Mouse (Mus musculus) adrenal gland, postnatal 4 days (tissue): Measurements from ENCODE around the gene Agap1. TPM values are rescaled to one million over a fixed set of nuclear protein-coding genes. Genes with fewer than 3 reads are reported as not detected.

Experiments
- DNase-seq, 2 experiments: peaks; one replicate each; pipeline ENCODE4 v3.0.0; 2021 to 2022; ENCODE audit warnings: low spot score in 2 of 2, mixed read lengths in 2 of 2
- total RNA-seq, 2 experiments: library from RNA; stranded (reverse); gene quantifications; 2 replicates each; pipeline ENCODE4 v1.2.3; 2021

Agap1 gene
- total RNA-seq, 2 experiments from 2014 or later, result 85.5 to 97.5 TPM

DNA sequence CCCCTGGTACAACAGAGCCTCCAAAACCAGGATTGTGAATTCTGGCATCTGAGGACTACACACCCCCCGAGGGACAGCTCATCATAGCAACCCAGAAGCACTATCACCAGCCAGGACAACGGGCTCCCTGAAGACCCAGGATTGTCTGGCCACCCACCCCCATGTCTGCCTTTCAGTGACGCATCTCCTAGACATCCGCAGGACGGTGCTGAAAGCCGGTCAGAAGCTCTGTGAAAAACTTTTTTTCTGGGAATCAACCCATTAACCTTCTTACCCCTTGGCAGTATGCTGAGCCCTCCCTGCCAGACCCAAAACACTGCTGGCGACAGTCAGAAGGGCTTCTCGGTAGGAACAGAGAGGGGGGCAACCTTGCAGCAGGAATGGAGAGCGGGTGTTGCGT, 426.2 kb downstream of the Agap1 start:
- no peak for DNase-seq

GRCm38 (mm10) chr1:89884335-89884734, 429.7 kb downstream of the Agap1 start:
- DNase-seq, result no peak

DNA sequence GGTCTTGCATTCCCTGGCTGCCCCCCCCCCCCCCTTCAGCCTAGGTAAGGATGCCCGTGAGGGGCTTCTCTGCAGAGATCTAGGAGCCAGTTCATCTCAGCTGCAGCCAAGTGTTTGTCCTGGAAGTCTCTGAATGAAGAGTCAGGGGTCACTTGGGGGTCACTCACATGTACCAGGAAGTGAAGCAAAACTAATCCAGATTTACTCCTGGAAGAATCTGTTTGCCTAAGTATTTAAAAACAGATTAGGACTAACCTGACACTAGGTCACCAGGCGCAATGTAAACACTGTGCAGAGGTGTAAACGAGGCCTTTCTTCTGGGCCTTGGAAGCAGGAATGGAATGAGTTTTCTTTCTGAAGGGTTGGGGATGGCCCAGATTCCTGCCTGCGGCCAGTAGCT, 431.1 kb downstream of the Agap1 start:
- DNase-seq, result no peak

- DNase-seq, result no peak
Measured at GRCm38 (mm10) chr1:89891400-89891799, 436.8 kb downstream of the Agap1 start.

DNA sequence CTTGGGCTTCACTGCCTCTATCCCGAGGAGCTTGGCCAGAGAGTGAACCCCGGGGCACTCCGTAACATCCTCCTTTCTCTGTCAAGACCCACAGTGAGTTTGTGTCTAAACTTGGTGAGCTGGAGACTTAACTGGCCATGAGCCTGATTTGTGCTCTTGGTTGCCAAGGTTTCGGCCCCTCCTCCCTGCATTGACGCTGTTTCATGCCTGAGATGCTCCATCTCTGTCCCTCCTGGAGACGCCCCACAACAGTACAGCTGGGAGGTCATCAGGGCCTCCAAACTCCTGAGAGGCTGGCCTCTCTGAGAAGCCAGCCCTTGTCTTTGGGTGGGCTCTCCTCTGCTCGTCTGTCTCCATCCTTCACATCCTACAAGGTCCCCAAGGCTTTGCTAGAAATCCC, 437.7 kb downstream of the Agap1 start:
- DNase-seq, result no peak

DNA sequence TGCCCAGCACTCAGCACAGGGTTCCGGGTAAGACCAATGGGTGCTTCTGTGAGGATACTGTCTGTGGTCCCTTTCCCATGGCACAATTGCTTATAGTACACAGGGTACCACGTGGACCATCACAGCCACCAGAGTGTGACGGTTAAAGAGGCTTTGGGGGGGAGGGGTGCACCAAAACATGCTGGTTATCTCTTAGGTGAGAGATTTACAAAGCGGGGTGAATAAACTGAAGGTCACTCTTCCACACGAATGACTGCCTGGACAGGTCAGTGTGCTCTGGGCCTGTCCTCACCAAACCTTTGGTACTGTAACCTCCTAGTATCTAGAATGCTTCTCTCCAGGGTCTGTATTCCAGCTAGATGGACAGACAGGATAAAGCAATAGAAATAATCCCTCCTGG, 441.2 kb downstream of the Agap1 start:
- no peak for DNase-seq

- no peak for DNase-seq
Measured at GRCm38 (mm10) chr1:89899036-89899435, 444.4 kb downstream of the Agap1 start.

DNA sequence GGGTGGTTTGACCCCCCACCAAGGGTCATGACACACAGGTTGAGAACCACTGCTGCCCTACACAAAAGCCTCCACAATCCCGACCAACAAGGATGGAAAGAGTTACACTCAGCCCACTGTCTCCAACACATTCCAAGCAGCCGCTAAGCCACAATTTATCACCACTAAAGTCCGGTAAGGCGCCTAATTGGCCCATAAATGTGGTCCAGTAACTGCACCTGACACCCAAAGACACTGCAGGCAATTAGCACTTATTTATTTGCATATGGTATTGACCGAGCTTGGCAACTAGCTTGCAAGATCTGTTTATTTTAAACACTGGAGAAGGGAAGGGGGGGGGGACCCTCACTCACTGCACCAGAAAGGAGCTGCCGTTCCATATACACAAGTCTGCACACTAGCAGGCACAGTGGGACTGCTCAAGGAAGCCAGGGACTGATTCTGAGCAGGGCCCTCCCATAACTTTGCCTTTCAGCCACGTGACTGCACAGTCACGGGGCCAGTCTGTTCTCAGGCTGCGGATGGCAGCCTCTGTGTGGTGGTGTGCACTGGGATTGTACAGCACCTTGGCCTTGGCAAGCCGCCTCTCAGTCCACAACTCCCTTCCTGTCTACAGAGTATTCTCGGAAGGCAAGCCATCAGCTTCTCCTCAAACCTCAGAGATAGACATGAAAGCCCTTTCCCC, 445.3 kb downstream of the Agap1 start:
- DNase-seq, result no peak

DNA sequence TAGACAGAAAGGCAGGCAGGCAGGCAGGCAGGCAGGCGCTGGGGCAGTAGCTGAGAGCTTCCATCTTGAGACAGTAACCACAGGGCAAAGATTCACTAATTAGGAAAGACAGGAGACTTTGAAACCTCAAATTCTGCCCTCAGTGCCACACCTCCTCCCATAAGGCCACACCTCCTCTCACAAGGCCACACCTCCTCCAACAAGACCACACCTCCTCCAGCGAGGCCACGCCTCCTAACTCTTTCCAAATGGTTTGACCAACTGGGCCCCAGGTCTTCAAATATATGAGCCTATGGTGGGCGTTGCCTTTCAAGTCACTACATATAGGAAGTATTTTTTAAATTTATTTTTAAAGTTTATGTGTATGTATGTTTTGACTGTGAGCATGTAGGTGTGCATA, 446.8 kb downstream of the Agap1 start:
- no peak for DNase-seq

DNA sequence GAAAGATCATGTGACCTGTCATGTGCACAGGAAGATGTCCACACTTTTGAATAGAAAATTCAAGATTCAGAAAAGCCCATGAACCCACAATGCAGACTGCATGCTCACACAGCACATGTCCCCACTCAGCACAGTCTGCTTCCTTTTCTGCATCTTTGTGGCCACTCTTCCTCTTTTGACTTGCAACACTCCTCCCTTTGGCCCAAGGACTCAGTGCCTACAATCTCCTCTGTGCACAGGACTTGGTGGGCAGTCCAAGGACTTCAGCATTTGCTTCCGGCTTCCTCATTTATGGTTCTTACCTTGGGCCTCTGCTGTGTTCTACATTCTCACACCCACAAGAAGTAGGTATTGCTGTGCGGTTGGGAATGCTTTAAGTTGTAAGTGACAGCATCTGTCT, 447.6 kb downstream of the Agap1 start:
- DNase-seq, result no peak

DNA sequence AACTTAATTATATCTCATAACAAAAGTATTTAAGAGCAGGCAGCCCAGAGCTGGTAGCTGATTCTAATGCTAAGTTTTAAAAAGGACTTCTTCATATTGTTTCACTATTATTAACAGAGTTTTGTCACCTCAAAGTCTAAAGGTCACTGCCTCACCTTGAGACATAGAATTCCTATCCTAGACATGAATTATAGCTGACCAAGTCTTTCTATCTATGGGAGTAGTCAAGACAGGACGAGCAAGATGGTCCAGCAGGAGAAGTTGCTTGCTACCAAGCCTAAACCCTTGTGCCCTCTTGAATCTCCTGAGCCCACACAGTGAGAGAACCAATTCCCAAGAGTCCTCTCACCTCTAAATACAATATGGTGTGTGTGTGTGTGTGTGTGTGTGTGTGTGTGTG, 448.0 kb downstream of the Agap1 start:
- no peak for DNase-seq

DNA sequence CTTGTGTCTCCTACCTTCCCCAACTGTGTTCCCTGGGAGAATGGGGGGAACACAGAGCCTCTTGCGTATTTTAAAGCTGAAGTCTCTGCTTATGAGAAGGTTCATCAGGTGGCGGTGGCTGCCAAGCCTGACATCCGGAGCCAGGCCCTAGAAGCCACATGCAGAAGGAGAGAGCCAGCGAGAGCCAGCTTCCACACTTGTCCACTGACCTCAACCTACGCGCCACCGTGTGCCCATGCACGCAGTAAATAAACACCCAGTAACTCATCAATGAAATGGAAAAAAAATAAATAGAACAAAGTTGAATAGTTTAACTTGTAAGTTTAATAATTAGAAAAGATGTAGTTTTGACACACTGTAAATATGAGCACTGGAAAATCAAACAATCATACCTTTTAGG, 455.2 kb downstream of the Agap1 start:
- DNase-seq, result no peak

- no peak for DNase-seq
Measured at GRCm38 (mm10) chr1:89912392-89912791, 457.8 kb downstream of the Agap1 start.

DNA sequence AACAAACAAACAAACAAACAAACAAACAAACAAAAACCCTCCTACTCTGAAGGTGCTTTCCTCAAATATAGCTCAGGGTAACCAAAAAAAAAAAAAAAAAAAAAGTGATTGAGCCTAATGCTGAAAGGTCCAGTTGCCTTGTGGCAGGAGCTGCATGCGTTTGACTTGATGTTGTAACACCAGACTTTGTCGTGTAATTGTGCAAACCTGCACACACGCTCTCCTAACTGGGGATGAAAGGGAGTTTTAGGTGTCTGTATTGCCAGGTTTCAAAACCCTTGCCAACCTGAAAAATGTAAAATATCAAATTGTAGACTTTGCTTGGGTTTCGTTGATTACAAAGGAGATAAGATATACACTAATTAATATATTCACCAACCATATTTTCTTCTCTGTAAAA, 459.0 kb downstream of the Agap1 start:
- no peak for DNase-seq

DNA sequence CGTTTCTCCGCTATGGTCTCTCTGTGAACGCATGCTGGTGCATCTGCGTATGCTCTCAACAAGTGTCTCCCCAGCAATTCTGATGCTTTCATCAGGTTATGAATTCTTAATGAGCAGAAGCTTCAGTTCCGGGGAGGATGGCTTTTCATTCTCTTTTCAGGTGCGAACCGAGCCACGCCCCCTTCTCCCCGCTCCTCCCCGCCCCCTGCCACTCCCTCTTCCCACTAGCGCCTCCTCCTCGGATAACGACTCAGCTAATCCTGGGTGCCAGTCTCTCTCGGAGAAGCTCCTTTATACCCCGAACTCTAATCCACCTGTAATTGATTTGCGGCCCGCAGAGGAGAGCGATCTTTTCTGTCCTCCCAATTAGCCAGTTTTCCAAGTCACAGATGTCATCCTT, 463.5 kb downstream of the Agap1 start:
- no peak for DNase-seq

GRCm38 (mm10) chr1:89919206-89919605, 464.6 kb downstream of the Agap1 start:
- DNase-seq, result no peak

GRCm38 (mm10) chr1:89921806-89922205, 467.2 kb downstream of the Agap1 start:
- DNase-seq, result no peak

DNA sequence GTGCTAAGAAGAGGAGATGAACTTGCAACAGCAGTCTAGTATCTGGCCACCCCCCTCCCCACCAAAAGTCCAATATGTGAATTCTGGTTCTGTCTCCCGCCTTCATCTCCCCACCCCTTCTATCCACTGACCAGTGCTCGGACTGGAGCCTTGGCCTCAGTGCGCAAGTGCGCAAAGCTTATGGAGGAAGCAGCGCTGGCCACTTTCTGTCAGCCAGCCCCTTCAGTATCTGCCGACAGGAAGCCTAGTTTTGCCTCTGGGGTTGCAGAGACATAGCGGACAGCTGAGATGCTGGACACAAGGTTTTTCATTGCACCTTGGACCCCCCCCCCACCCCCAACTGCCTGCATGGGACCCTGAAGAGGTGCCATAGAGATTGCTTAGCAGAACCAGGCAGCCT, 467.7 kb downstream of the Agap1 start:
- no peak for DNase-seq

DNA sequence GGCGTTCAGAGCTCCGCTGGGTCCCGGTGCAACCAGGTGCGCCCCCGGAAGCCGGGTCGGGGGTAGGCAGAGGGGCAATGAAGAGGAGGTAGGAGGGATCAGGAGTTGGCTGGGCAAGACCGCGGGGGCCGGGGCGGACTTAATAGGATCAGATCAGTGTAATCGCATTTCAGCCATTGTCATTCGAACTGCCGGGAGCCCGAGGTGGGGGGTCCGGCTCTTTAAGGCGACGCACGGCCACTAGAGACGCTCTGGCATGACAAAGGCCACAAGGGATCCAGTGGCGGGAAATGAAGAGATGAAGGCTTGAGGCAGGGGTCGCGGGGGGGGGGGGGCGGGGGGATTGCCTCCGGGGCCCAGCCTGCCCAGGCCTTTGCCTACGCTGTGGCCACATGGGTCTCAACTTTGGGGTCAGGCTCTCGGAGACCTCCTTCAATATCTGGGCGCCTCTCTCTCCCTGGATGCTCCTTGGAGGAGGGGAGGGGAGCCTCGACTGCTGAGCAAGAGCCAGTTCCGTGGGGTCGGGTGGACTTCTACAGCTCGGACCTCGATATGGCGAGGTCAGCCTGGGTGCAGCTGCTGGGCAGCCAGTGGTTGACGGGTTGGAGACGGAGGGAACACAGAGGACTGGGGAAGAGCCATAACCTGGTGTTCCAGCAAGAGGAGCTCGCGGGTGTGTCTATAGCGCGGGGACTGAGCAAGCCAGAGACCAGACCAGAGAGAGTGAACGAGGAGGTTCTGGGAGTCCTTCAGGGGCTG, 468.5 kb downstream of the Agap1 start:
- no peak for DNase-seq

- no peak for DNase-seq
Measured at GRCm38 (mm10) chr1:89923642-89924020, 469.0 kb downstream of the Agap1 start.

DNA sequence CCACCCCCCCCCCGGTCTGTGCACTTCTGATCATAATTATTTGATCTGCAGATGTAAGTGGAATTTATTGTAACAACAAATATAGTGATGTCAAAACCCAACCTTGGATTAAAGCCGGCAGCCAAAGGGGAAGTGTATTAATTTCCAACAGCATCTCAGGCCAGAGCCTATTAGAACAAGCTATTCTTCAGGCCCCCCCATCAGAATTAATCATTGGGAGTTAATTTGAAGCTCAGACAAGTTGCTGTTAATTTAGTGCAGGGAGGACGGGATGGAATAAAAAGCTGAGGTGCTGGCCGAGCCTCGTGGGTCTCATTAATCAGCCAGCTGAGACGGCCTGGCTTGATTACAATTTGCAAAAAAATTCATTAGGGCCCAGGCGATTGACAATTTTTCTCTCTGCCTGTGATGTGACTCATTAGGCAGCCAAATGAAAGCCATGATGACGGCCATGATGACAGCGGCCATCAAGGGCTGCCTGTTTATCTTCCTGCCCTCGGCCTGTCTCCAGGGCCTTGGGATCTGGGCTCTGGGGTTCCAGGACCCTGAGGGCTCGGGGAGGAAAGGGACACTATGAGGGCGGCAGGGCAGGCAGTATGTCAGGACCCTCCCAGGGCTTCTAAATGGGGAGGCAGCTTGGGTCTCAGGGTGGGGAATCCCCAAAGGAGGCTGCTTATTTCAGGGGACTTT, 471.0 kb downstream of the Agap1 start:
- DNase-seq, result no peak

DNA sequence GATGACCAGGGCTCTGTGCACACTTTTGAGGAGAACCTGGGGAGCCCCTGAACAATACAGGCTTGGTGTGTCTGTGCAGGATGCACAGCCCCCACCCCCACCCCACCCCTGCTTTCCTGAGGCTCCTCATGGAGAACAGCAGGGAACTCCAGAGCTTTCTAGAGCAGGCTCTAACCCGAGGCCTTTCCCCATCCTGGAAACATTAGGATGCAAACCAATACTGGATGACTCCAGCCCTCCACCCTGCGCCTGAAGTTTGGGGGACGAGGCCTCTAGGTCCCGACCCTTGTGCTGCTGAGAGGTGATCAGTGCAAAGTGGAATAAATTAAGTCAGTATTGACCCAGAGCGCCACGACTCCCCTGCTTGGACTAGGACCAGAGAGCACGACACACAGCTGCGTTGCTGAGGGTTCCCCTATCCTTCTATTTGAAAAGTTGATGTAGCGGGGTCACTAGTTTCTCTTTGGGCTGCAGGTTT, 472.0 kb downstream of the Agap1 start:
- DNase-seq, result no peak
